Mouse (Mus musculus): ENCODE data around the gene Espn. TPM values are rescaled to one million over a fixed set of nuclear protein-coding genes. Genes with fewer than 3 reads are reported as not detected.
A peak's percentile ranks its signal among the peaks of the same experiment; 100 is the strongest.

Gene Espn
- total RNA-seq, 1 experiment = 5.6 TPM

DNA sequence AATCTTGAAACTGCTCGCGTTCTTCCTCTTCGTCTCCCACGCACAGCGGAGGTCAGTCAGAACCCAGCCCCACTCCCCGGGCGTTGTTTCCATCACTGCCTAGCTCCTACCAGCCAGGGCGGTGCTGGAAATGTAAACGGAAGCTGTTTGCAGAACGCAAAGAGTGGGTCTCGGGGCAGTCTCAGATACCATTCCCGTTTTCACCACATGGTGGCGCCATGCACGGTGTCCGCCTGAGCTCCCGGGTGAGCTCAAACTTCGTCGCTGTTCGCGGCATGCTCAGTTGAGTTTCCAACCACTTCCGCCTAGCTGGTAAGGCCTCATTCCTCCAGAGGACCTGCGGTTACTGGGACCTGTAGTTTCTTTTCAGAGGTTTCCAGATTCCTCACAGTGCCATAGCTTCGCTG, 1.6 kb upstream of the Espn start:
- Histone ChIP-seq H3K36me3 (ENCODE audit: control insufficient read depth, insufficient read depth, low read length, poor library complexity, severe bottlenecking) (no peaks in the 10 kb centered on the region), H3K9me3 (ENCODE audit: control insufficient read depth, insufficient read depth, low read depth, low read length) (no peaks in the 10 kb centered on the region), H3K9ac (ENCODE audit: insufficient read depth, low read depth, low read length, poor library complexity, severe bottlenecking) (no peak overlapping the region), H3K4me1 (ENCODE audit: control insufficient read depth in 2 of 2, insufficient read depth in 2 of 2, low read length in 2 of 2, poor library complexity in 1 of 2) (peaks cover under 1 to 2% of the 10 kb centered on the region in 2 experiments; a peak in 2 of 4 replicates), H3K4me3 (ENCODE audit: insufficient read depth in 1 of 2, low read depth in 1 of 2, low read length in 2 of 2, poor library complexity in 1 of 2, severe bottlenecking in 1 of 2) (no peak overlapping the region), H3K27ac (ENCODE audit: insufficient read depth, low read depth, low read length, poor library complexity, severe bottlenecking) (no peak overlapping the region)
- TF ChIP-seq ZNF384 (IDR thresholded peaks at IDR 0.05; ENCODE audit: low read depth, low read length) = no peak
- TF ChIP-seq HCFC1 (IDR thresholded peaks at IDR 0.05; ENCODE audit: borderline replicate concordance, insufficient read depth, low read length) = 0 out of 2 replicates have a peak, but pooled peaks have one; percentile 23
- peak; percentile 87 for DNase-seq (ENCODE audit: low read depth, low spot score)
- in situ Hi-C loops (cut with MboI; ENCODE audit: low sequenced_read_pairs in 2 of 2, unreplicated experiment in 2 of 2) = no loop called here

DNA sequence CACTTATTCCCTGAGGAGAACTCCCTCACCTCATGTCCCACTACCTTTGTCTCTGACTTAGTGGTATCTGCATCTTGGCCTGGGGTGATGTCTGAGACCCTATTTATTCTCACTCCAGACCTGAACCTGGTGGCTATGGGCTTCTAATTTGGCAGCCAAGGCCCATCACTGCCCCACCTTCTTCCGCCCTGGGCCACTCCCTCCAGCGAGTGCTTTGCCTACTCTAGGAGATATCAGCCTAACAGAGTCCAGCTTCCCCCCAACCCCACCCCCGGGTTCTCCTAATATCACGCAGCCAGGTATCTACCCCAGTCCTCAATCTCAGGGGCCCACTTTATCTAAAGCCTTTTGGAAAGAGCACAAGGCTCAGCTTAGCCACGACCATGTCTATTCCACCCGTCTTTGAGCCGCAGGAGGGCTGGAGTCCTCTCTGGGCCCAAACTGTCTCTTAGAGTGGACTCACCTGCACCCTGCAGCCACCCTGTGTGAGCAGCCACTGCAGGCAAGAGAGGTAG, 663 bp downstream of the Espn start:
- Histone ChIP-seq H3K4me1 (ENCODE audit: control insufficient read depth in 2 of 2, insufficient read depth in 2 of 2, low read length in 2 of 2, poor library complexity in 1 of 2) (peaks cover 0 to 2% of the 10 kb centered on the region in 2 experiments; a peak in 1 of 4 replicates), H3K27ac (ENCODE audit: insufficient read depth, low read depth, low read length, poor library complexity, severe bottlenecking) (no peak overlapping the region), H3K36me3 (ENCODE audit: control insufficient read depth, insufficient read depth, low read length, poor library complexity, severe bottlenecking) (no peaks in the 10 kb centered on the region), H3K9ac (ENCODE audit: insufficient read depth, low read depth, low read length, poor library complexity, severe bottlenecking) (peak overlapping the region; percentile 42), H3K4me3 (ENCODE audit: insufficient read depth in 1 of 2, low read depth in 1 of 2, low read length in 2 of 2, poor library complexity in 1 of 2, severe bottlenecking in 1 of 2) (peak overlapping the region; percentile 74 to 79), H3K9me3 (ENCODE audit: control insufficient read depth, insufficient read depth, low read depth, low read length) (no peaks in the 10 kb centered on the region)
- TF ChIP-seq HCFC1 (IDR thresholded peaks at IDR 0.05; ENCODE audit: borderline replicate concordance, insufficient read depth, low read length) = no peak
- no peak for TF ChIP-seq MAFK (IDR thresholded peaks at IDR 0.05; ENCODE audit: insufficient read depth, low read depth, low read length)
- no peak for TF ChIP-seq ZC3H11A (IDR thresholded peaks at IDR 0.05; ENCODE audit: borderline replicate concordance, low read depth, low read length)
- no peak for TF ChIP-seq ZNF384 (IDR thresholded peaks at IDR 0.05; ENCODE audit: low read depth, low read length)
- TF ChIP-seq CHD2 (IDR thresholded peaks at IDR 0.05; ENCODE audit: low read depth, low read length) = no peak
- in situ Hi-C loops (cut with MboI; ENCODE audit: low sequenced_read_pairs in 2 of 2, unreplicated experiment in 2 of 2) = no loop called here
- DNase-seq (ENCODE audit: low read depth, low spot score) = no peak

DNA sequence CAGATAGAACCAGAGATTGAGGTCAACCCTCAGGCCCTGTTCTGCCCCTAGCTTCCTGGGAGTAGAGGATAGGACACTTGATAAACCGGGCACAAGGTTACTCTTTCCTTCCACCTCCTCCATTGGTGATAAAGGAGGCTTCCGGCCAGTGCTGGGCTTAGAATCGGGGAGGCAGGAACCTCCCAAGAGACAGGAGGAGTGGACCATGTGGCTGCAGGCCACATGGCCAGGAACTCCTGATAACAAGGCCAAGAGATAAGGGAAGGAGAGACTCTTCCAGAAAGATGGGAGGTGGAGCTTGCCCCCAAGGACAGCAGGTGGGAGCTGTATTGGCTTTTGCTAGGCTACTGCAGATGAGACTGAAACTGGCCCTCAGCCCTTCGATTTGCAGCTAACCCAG, 1.6 kb downstream of the Espn start:
- in situ Hi-C loops (cut with MboI; ENCODE audit: low sequenced_read_pairs in 2 of 2, unreplicated experiment in 2 of 2) = no loop called here
- H3K9ac ChIP-seq (ENCODE audit: insufficient read depth, low read depth, low read length, poor library complexity, severe bottlenecking) = no peak overlapping the region
- H3K4me3 ChIP-seq (ENCODE audit: insufficient read depth in 1 of 2, low read depth in 1 of 2, low read length in 2 of 2, poor library complexity in 1 of 2, severe bottlenecking in 1 of 2) = no peak overlapping the region
- no peaks in the 10 kb centered on the region for H3K36me3 ChIP-seq (ENCODE audit: control insufficient read depth, insufficient read depth, low read length, poor library complexity, severe bottlenecking)
- H3K9me3 ChIP-seq (ENCODE audit: control insufficient read depth, insufficient read depth, low read depth, low read length) = no peaks in the 10 kb centered on the region
- H3K4me1 ChIP-seq (ENCODE audit: control insufficient read depth in 2 of 2, insufficient read depth in 2 of 2, low read length in 2 of 2, poor library complexity in 1 of 2) = peaks cover 0 to 2% of the 10 kb centered on the region in 2 experiments; a peak in 1 of 4 replicates
- TF ChIP-seq ZC3H11A (IDR thresholded peaks at IDR 0.05; ENCODE audit: borderline replicate concordance, low read depth, low read length) = no peak
- TF ChIP-seq ZNF384 (IDR thresholded peaks at IDR 0.05; ENCODE audit: low read depth, low read length) = no peak
- no peak for TF ChIP-seq MAFK (IDR thresholded peaks at IDR 0.05; ENCODE audit: insufficient read depth, low read depth, low read length)
- no peak for TF ChIP-seq HCFC1 (IDR thresholded peaks at IDR 0.05; ENCODE audit: borderline replicate concordance, insufficient read depth, low read length)
- TF ChIP-seq CHD2 (IDR thresholded peaks at IDR 0.05; ENCODE audit: low read depth, low read length) = no peak
- no peak overlapping the region for H3K27ac ChIP-seq (ENCODE audit: insufficient read depth, low read depth, low read length, poor library complexity, severe bottlenecking)
- no peak for DNase-seq (ENCODE audit: low read depth, low spot score)

DNA sequence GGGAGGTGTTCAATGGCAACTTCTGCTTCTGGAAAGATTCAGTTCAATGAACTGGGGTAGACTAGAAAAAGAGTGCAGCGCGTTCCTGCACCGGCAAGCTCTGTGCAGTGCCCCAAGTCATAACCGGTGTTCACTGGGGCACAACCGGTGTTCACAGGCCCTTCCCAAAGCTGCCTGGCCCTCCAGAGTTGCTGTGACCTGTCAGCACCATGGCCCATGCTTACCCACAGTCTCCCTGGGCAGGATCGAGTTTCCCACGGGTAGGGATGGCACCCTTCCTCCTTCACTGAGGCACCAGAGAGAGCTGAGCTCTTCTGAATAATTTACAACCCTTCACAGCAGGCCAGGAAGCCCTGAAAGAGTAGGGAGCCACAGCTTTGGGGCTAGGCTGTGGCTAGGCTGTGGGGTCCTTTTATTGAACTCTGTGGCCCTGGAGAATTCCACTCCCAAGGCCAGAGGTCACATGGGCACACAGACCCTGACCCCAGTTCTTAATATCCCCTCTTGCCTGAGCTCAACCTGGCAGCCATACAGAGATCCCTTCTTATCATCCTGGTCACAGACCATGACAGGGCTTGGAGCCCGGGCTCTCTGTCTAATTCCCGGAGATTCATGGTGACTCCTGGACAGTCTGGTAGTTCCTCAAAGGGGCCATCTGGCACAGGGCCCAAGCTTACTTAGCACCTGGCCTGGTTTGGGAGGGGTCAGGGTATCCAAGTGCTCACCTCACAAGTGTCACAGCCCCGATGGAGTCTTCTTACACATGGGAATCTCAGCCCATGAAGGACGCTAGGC, 5.9 kb downstream of the Espn start:
- Histone ChIP-seq H3K9ac (ENCODE audit: insufficient read depth, low read depth, low read length, poor library complexity, severe bottlenecking) (no peak overlapping the region), H3K27ac (ENCODE audit: insufficient read depth, low read depth, low read length, poor library complexity, severe bottlenecking) (no peak overlapping the region), H3K9me3 (ENCODE audit: control insufficient read depth, insufficient read depth, low read depth, low read length) (no peaks in the 10 kb centered on the region), H3K4me1 (ENCODE audit: control insufficient read depth in 2 of 2, insufficient read depth in 2 of 2, low read length in 2 of 2, poor library complexity in 1 of 2) (peaks cover 0 to 1% of the 10 kb centered on the region in 2 experiments; a peak in 1 of 4 replicates), H3K36me3 (ENCODE audit: control insufficient read depth, insufficient read depth, low read length, poor library complexity, severe bottlenecking) (no peaks in the 10 kb centered on the region), H3K4me3 (ENCODE audit: insufficient read depth in 1 of 2, low read depth in 1 of 2, low read length in 2 of 2, poor library complexity in 1 of 2, severe bottlenecking in 1 of 2) (no peak overlapping the region)
- TF ChIP-seq MAFK (IDR thresholded peaks at IDR 0.05; ENCODE audit: insufficient read depth, low read depth, low read length) = no peak
- no peak for TF ChIP-seq ZC3H11A (IDR thresholded peaks at IDR 0.05; ENCODE audit: borderline replicate concordance, low read depth, low read length)
- TF ChIP-seq ZNF384 (IDR thresholded peaks at IDR 0.05; ENCODE audit: low read depth, low read length) = no peak
- TF ChIP-seq HCFC1 (IDR thresholded peaks at IDR 0.05; ENCODE audit: borderline replicate concordance, insufficient read depth, low read length) = no peak
- no peak for TF ChIP-seq CHD2 (IDR thresholded peaks at IDR 0.05; ENCODE audit: low read depth, low read length)
- in situ Hi-C loops (cut with MboI; ENCODE audit: low sequenced_read_pairs in 2 of 2, unreplicated experiment in 2 of 2) = no loop called here
- DNase-seq (ENCODE audit: low read depth, low spot score) = no peak
